Mouse (Mus musculus) C2C12 (cell line): ENCODE data around the gene Dnajc5g. TPM values are rescaled to one million over a fixed set of nuclear protein-coding genes. Genes with fewer than 3 reads are reported as not detected.

Experiments used
- H3K27me3 ChIP-seq: one replicate; pipeline ENCODE4 v1.6.1; 2011; ENCODE audit not compliant: control insufficient read depth, insufficient read depth, insufficient read length
- H3K36me3 ChIP-seq: one replicate; pipeline ENCODE4 v1.6.1; 2011; ENCODE audit not compliant: control insufficient read depth, insufficient read depth
- H3K4me3 ChIP-seq: one replicate; pipeline ENCODE4 v1.5.1; 2011; ENCODE audit warnings: mild to moderate bottlenecking, control low read depth; ENCODE audit not compliant: poor library complexity, insufficient read depth, severe bottlenecking
- H3K79me2 ChIP-seq: one replicate; pipeline ENCODE4 v1.6.1; 2011; ENCODE audit not compliant: control insufficient read depth, insufficient read depth
- H3K79me3 ChIP-seq: one replicate; pipeline ENCODE4 v1.6.1; 2011; ENCODE audit warnings: low read depth, control low read depth
- H3ac ChIP-seq: one replicate; pipeline ENCODE3; 2011; ENCODE audit warnings: low read depth; ENCODE audit not compliant: control insufficient read depth, insufficient read length
- CEBPB ChIP-seq: IDR thresholded peaks from one replicate; pipeline ENCODE4 v1.6.1; 2011; ENCODE audit warnings: low read depth, mild to moderate bottlenecking, control low read depth, moderate library complexity
- CTCF ChIP-seq: IDR thresholded peaks from one replicate; pipeline ENCODE4 v1.5.1; 2011; ENCODE audit not compliant: control insufficient read depth, insufficient read depth, insufficient read length
- FOSL1 ChIP-seq: IDR thresholded peaks from one replicate; pipeline ENCODE4 v1.8.0; 2011; ENCODE audit warnings: mild to moderate bottlenecking, low read length; ENCODE audit not compliant: poor library complexity, insufficient read depth, severe bottlenecking
- MAX ChIP-seq: IDR thresholded peaks from one replicate; pipeline ENCODE4 v1.6.1; 2011; ENCODE audit warnings: mild to moderate bottlenecking, control low read depth
- MYOD1 ChIP-seq: IDR thresholded peaks from one replicate; pipeline ENCODE4 v1.6.1; 2011; ENCODE audit warnings: low read depth; ENCODE audit not compliant: control insufficient read depth, insufficient read length
- MYOG ChIP-seq: IDR thresholded peaks from one replicate; pipeline ENCODE4 v1.6.1; 2011; ENCODE audit not compliant: control insufficient read depth, insufficient read length; ENCODE audit errors: extremely low read depth
- USF1 ChIP-seq: IDR thresholded peaks from one replicate; pipeline ENCODE4 v1.6.1; 2011; ENCODE audit warnings: low read depth, mild to moderate bottlenecking, control low read depth, moderate library complexity
- polyA plus RNA-seq: library from polyadenylated mRNA; unstranded; fragments of >200 nt; fragmentation: generic; extraction: Trizol; gene quantifications from one replicate; pipeline ENCODE4 v1.2.1, GENCODE M21; 2012; ENCODE audit warnings: missing spikeins

The Dnajc5g gene
- polyA plus RNA-seq, 1 experiment = not detected

DNA sequence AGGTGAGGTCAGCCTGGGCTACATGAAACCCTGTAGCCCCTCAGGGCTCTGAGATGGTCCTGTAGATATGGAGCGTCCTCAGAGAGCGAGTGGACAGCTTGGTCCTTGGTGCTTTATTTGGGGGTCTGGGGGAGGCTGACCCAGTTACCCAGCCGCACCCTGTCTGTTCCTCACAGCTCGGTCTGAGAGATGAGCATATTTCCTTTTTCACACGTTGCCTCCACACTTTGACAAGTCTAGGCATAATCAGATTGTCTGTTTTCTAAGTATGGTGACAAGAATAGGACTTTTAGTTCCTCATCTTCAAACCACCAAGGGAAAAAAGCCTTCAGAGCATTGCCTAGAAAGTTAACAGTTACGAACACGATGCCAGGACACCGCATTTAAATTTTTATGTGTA is 15.0 kb downstream of the Dnajc5g start:
- TF ChIP-seq USF1 = no peak
- TF ChIP-seq CTCF = no peak
- TF ChIP-seq CEBPB = no peak
- no peak for TF ChIP-seq MYOD1
- no peaks in the 10 kb centered on the region for H3K79me3 ChIP-seq
- H3K79me2 ChIP-seq = peaks cover 5% of the 10 kb centered on the region
- H3K36me3 ChIP-seq = no peaks in the 10 kb centered on the region
- no peak overlapping the region for H3ac ChIP-seq
- H3K27me3 ChIP-seq = no peaks in the 10 kb centered on the region
- H3K4me3 ChIP-seq = no peak overlapping the region

DNA sequence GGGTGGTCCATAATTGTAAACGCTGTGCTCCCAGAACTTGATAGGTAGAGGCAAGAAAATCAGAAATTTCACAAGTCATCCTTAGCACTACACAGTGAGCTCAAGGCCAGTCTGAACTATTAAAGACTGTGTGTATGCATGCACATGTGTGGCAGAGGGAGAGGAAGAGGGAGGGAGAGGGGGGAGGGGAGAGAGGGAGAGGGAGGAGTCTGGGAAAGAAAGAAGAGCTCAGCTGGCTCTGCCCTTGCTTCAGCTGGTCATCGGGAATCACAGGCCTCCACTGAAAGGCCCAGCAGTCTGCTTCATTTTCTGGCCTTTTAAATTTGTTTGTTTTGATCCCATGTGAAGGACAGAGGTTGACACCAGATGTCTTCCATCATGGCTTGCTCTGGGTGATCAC is 17.4 kb downstream of the Dnajc5g start:
- H3K79me2 ChIP-seq = peaks cover 5% of the 10 kb centered on the region
- no peaks in the 10 kb centered on the region for H3K27me3 ChIP-seq
- no peaks in the 10 kb centered on the region for H3K79me3 ChIP-seq
- TF ChIP-seq CTCF (no peak), USF1 (no peak), FOSL1 (no peak), MAX (no peak)
- no peak overlapping the region for H3K4me3 ChIP-seq
- H3ac ChIP-seq = no peak overlapping the region
- H3K36me3 ChIP-seq = no peaks in the 10 kb centered on the region

DNA sequence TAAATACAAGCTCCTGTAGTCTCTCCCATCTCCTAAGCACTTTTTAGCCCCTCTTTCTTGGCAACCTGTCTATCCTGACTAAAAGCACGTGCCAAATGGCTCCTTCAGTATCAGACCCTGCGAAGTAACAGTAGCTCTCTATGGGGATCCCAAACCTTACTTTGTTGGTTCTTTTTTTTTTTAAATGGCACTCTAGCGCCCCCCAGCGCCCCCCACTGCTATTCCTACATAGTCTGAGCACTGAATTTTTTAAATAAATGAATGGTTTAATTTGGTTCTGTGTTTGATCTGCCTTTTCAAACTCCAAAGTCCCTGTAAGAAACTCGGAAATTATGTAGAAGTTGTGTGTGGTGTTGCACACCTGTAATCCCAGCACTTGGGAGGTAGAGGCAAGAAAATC is 20.0 kb downstream of the Dnajc5g start:
- Histone ChIP-seq H3K79me3 (no peaks in the 10 kb centered on the region), H3K27me3 (no peaks in the 10 kb centered on the region), H3K79me2 (no peaks in the 10 kb centered on the region), H3ac (no peak overlapping the region), H3K4me3 (no peak overlapping the region), H3K36me3 (no peaks in the 10 kb centered on the region)
- TF ChIP-seq MYOG = no peak
- TF ChIP-seq CTCF = no peak

DNA sequence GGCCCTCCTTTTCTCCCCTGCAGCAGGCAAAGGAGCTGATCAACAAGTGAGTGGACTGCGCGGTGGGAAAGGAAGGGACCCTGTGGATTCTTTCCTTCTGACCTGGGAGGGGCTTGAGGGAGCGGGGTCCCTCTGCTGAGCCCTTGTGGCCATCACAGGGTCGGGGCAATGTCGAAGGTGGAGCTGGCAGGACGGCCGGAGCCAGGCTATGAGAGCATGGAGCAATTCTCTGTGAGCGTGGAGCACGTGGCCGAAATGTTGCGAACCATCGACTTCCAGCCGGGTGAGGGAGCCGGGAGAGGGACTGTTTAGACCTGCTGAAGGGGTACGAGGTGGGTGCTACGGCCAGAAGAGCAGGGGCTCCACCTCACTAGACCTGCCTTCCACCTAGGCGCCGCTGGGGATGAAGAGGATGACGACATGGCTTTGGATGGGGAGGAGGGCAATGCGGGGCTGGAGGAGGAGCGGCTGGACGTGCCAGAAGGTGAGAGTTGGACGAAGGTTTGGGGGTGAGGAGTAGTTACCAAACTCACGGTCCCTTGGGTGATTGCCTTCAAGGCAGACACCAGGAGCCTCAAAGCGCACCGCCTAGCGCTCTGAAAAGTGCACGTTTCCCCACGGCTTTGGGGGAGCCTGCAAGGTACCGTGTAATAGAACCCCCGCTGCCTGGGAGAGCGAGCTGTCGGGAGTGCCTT is 30.8 kb downstream of the Dnajc5g start:
- Histone ChIP-seq H3K79me2 (no peaks in the 10 kb centered on the region), H3K27me3 (peaks cover 27% of the 10 kb centered on the region), H3K4me3 (no peak overlapping the region), H3ac (no peak overlapping the region), H3K36me3 (no peaks in the 10 kb centered on the region), H3K79me3 (no peaks in the 10 kb centered on the region)
- no peak for TF ChIP-seq CTCF
- TF ChIP-seq MYOG = no peak
- TF ChIP-seq CEBPB = no peak
- TF ChIP-seq MYOD1 = no peak
- no peak for TF ChIP-seq MAX
- no peak for TF ChIP-seq USF1
- TF ChIP-seq FOSL1 = no peak

DNA sequence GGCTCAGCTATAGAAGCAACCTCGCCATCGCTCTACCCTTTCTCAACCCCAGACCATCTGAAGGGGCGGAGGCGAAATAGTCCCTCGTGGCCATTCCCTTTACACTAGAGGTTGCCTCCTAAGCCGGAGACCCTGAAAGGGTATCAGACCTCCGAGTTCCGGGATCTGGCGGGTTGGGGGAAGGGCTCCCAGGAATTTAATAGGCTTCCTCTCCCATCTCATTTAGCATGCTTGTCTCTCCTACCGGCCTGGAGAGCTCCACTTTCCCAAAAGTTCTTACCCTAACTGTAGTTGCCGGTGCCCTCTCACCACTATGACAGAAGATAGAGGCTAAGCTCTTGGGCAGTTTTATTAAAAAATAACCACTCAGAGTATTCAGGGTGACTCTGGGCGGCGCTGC is 31.6 kb downstream of the Dnajc5g start:
- Histone ChIP-seq H3K79me2 (no peaks in the 10 kb centered on the region), H3K27me3 (peaks cover 24% of the 10 kb centered on the region), H3K4me3 (no peak overlapping the region), H3K36me3 (no peaks in the 10 kb centered on the region), H3ac (no peak overlapping the region), H3K79me3 (no peaks in the 10 kb centered on the region)
- no peak for TF ChIP-seq USF1
- no peak for TF ChIP-seq FOSL1
- TF ChIP-seq MYOD1 = no peak
- TF ChIP-seq MYOG = no peak
- TF ChIP-seq CEBPB = no peak
- TF ChIP-seq MAX = no peak
- TF ChIP-seq CTCF = no peak

DNA sequence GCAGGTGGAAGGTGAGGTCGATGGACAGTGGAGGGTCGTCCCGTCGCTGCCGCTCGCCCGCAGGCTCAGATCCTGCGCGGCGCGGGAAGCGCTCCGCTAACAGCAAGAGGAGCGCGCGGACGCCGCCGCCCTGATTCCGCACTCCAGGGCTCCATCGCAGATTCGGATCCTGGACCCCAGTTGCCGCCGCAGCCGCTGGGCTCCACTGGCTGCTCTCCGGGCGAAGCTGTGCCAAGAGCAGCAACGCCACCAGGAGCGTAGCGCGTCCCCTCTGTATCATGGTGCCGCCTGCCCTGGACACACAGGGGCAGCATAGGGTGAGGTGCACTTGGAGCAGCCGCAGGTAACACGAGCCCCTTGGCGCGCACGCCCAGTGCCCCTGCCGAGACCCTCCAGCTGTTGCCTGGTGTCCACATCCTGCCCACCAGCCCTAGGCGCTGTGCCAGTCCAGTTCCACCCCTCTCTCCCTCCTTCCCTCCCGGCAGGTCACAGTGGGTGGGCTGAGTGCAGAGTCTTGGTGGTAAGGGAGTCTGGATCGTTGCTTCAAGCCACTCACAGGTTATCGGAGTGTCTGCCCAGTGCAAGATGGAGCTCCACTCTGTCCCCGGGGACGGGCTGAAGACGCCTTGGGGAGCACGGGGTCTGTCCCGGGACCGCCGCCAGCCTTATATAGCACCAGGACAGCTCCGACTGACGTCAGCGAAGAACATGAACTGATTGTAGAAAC is 32.3 kb downstream of the Dnajc5g start, which contains the start of gene Ucn:
Gene Ucn (minus strand): TSS at position 589 of the 727 bp plus-strand sequence.
- Histone ChIP-seq H3K79me3 (no peaks in the 10 kb centered on the region), H3K4me3 (no peak within 1 kb of the TSS)
- TF ChIP-seq MYOD1 (no peak), CEBPB (no peak), CTCF (no peak), USF1 (no peak), MYOG (no peak), FOSL1 (no peak)

More for the DNA sequence above, 32.3 kb downstream of the Dnajc5g start, which contains the start of gene Ucn:
- Histone ChIP-seq H3ac (no peak within 1 kb of the TSS), H3K36me3 (no peaks in the 10 kb centered on the region), H3K79me2 (no peaks in the 10 kb centered on the region), H3K27me3 (peaks cover 24% of the 10 kb centered on the region)
